Mouse (Mus musculus) hindbrain, embryonic 14.5 days (tissue): ENCODE results near the gene Eprs. TPM values are rescaled to one million over a fixed set of nuclear protein-coding genes. Genes with fewer than 3 reads are reported as not detected.

Experiments
- ATAC-seq: fragments of 200-750 bp; cut with Nextera tagmentation; 2 replicates; pipeline ENCODE4 v1.8.0; 2017; ENCODE audit warnings: moderate number of reproducible peaks, mild to moderate bottlenecking, moderate TSS enrichment, moderate library complexity; ENCODE audit not compliant: low FRiP score
- DNase-seq: peaks from one replicate; pipeline ENCODE4 v3.0.0-alpha.2; 2015; ENCODE audit warnings: low spot score
- H3K27ac ChIP-seq: fragments of 300-500 bp; sonication (generic); 2 replicates; pipeline ENCODE4 v1.5.1; 2014; ENCODE audit warnings: mild to moderate bottlenecking, moderate library complexity
- H3K27me3 ChIP-seq: fragments of 300-500 bp; sonication (generic); 2 replicates; pipeline ENCODE4 v1.6.1; 2014; ENCODE audit warnings: mild to moderate bottlenecking, low read length, mixed read lengths; ENCODE audit not compliant: control insufficient read depth, insufficient read depth
- H3K36me3 ChIP-seq: fragments of 300-500 bp; sonication (generic); replicated peaks from 2 replicates; pipeline ENCODE4 v1.6.1; 2014; ENCODE audit not compliant: control insufficient read depth, insufficient read depth
- H3K4me1 ChIP-seq: fragments of 300-500 bp; sonication (generic); replicated peaks from 2 replicates; pipeline ENCODE4 v1.6.1; 2014; ENCODE audit warnings: antibody characterized with exemption, low read length, mixed read lengths; ENCODE audit not compliant: control insufficient read depth, insufficient read depth
- H3K4me2 ChIP-seq: fragments of 300-500 bp; sonication (generic); replicated peaks from 2 replicates; pipeline ENCODE4 v1.6.1; 2014; ENCODE audit warnings: mild to moderate bottlenecking, moderate library complexity
- H3K4me3 ChIP-seq: fragments of 300-500 bp; sonication (generic); replicated peaks from 2 replicates; pipeline ENCODE4 v1.5.1; 2014; ENCODE audit warnings: mild to moderate bottlenecking, low read length
- H3K9ac ChIP-seq: fragments of 300-500 bp; sonication (generic); 2 replicates; pipeline ENCODE4 v1.6.1; 2014
- H3K9me3 ChIP-seq: fragments of 300-500 bp; sonication (generic); 2 replicates; pipeline ENCODE4 v1.6.1; 2016; ENCODE audit warnings: low read length; ENCODE audit not compliant: control insufficient read depth
- WGBS: fragments of 180-500 bp; shearing (Covaris S2); extraction: QIAGEN DNeasy Blood & Tissue Kit; methylation state at CpG from one replicate; pipeline ENCODE4 v1.1.7; 2014; 5-methylcytosine and 5-hydroxymethylcytosine counted together
- polyA plus RNA-seq: library from polyadenylated mRNA; unstranded; fragments of >200 nt; fragmentation: Nextera tagmentation; extraction: Ambion mirVana; gene quantifications from 2 replicates; pipeline ENCODE4 v1.2.1, GENCODE M21; 2014

The Eprs gene
- polyA plus RNA-seq, 1 experiment from 2014 or later, result 142 TPM

DNA sequence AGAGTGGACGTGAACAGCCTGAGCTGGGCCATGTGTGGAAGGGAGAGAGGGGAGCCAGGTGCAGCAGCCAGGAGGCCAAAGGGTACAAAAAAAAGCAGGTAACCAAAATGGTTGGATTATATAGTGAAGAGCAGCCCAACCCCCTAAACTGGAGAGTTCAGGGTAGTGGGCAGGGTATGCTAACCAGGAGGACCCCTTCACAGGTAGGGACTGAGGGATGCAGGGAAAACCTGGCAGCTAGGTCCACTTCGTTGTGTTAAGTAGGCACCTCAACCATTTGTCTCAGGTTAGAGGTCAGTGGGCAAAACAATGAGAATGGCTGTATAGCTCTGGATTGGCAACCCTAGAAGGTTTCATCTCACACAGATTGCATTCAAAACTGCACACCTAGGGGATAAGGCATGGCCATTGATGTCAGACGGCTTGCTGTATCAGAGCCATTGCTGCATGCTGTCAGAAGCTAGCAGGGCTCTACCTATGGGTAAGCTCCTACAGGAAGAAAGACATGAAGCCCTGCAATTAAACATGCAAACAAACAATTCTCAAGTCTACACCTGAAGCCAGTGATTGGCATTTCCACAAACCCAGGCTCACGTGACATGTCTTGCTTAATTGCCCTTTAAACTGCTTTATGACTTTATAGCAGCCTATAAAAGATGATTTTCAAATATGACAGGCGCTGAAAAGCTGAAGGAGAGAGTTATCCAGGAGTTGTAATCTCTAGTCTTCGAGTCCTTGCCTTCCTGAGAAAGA lies 68.6 kb downstream of the Eprs start:
- H3K9ac ChIP-seq, result no peak overlapping the region
- H3K4me2 ChIP-seq, result no peak overlapping the region
- no peaks in the 10 kb centered on the region for H3K9me3 ChIP-seq
- H3K27ac ChIP-seq, result no peak overlapping the region
- H3K4me3 ChIP-seq, result no peak overlapping the region
- DNase-seq, result no peak
- WGBS, result 83% methylated on average over 6 of the region's 6 CpGs
- H3K4me1 ChIP-seq, result no peaks in the 10 kb centered on the region
- peaks cover 38% of the 10 kb centered on the region for H3K36me3 ChIP-seq
- H3K27me3 ChIP-seq, result no peaks in the 10 kb centered on the region
- ATAC-seq, result no peak

- Histone ChIP-seq H3K36me3 (peaks cover 33% of the 10 kb centered on the region), H3K4me3 (no peak overlapping the region), H3K4me1 (peaks cover 2% of the 10 kb centered on the region; the same call in 1 of the 2 replicates), H3K4me2 (no peak overlapping the region), H3K27ac (no peak overlapping the region), H3K9me3 (no peaks in the 10 kb centered on the region), H3K9ac (no peak overlapping the region), H3K27me3 (no peaks in the 10 kb centered on the region)
- DNase-seq (no peak), ATAC-seq (no peak)
- WGBS, result 87% methylated on average over 13 of the region's 13 CpGs
Observed at GRCm38 (mm10) chr1:185431998-185432317, 69.1 kb downstream of the Eprs start.

DNA sequence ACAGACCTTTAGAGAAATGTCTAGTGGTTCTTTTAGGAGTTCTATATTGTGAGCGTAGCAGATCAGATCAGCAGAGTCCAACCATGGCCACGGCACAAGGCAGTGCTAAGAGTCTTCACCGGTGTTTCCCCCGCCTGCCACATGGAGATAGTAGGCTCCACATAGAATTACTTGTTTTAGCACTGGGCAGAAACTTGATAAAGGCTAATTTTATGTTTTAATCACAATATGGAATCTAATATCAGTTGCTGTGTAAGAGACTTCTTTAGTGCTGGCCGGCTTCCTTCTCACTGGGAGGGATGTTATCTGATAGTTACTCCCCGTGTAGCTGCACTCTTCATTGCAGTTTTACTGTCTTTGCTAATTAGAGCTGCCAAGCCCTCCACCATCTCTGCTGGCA lies 70.3 kb downstream of the Eprs start:
- Histone ChIP-seq H3K27ac (no peak overlapping the region), H3K4me1 (peaks cover 7% of the 10 kb centered on the region; the same call in 1 of the 2 replicates), H3K9me3 (no peaks in the 10 kb centered on the region), H3K4me3 (no peak overlapping the region), H3K9ac (no peak overlapping the region), H3K4me2 (no peak overlapping the region), H3K36me3 (peaks cover 21% of the 10 kb centered on the region), H3K27me3 (no peaks in the 10 kb centered on the region)
- DNase-seq (no peak), ATAC-seq (no peak)
- 87% methylated on average over 6 of the region's 6 CpGs for WGBS

- peaks cover 16% of the 10 kb centered on the region; the same call in 1 of the 2 replicates for H3K4me1 ChIP-seq
- H3K9me3 ChIP-seq, result no peaks in the 10 kb centered on the region
- no peak overlapping the region for H3K9ac ChIP-seq
- WGBS, result 55% methylated on average over 9 of the region's 9 CpGs
- ATAC-seq (peak; percentile 60; the same call in 1 of the 2 replicates), DNase-seq (peak; percentile 77)
- no peak overlapping the region for H3K4me3 ChIP-seq
- no peaks in the 10 kb centered on the region for H3K27me3 ChIP-seq
- no peak overlapping the region for H3K4me2 ChIP-seq
- H3K27ac ChIP-seq, result peak overlapping the region; percentile 69
- H3K36me3 ChIP-seq, result no peaks in the 10 kb centered on the region
Observed at GRCm38 (mm10) chr1:185438841-185439580, 76.2 kb downstream of the Eprs start.

DNA sequence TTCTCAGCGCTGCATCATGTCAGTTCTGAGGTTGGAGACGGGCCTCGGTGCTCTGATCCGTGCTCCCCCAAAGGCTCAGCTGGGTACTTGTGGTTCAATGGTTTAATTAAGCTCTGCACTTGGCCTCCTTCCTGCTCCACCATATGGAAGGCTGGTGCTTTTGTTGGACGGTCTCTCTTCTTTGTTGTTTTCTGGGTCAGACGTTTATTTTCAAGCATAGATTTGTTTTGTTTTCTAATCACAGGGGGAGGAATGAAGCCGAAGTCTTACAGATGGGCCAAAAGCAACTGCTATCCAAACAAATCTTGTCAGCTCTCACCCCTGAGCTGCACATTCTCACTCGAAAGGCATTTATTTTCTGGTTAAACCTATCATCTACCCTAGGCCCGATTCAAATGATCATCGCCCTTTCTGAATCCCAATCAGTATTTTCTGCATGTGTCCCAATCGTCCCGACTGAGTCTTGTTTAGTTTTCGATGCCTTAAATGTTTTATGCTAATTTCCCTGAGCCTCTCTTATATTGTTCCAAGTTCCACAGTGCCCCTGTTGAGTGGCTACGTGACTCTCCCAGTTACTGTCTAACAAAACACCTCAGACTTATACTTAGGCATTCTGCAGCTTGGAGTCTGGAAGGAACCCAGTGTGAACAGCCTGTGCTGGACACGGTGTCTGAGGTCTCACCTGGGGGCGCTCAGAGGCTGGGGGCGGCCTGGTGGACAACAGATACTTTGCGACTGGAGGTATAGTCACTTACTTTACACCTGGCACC lies 79.0 kb downstream of the Eprs start:
- H3K4me3 ChIP-seq, result no peak overlapping the region
- no peak overlapping the region for H3K4me2 ChIP-seq
- H3K27ac ChIP-seq, result peak overlapping the region; percentile 60
- H3K27me3 ChIP-seq, result no peaks in the 10 kb centered on the region
- 48% methylated on average over 18 of the region's 18 CpGs for WGBS
- peaks cover 15% of the 10 kb centered on the region; the same call in 1 of the 2 replicates for H3K4me1 ChIP-seq
- H3K36me3 ChIP-seq, result no peaks in the 10 kb centered on the region
- no peak overlapping the region for H3K9ac ChIP-seq
- DNase-seq, result peak; percentile 61
- peak; percentile 78 for ATAC-seq
- no peaks in the 10 kb centered on the region for H3K9me3 ChIP-seq

DNA sequence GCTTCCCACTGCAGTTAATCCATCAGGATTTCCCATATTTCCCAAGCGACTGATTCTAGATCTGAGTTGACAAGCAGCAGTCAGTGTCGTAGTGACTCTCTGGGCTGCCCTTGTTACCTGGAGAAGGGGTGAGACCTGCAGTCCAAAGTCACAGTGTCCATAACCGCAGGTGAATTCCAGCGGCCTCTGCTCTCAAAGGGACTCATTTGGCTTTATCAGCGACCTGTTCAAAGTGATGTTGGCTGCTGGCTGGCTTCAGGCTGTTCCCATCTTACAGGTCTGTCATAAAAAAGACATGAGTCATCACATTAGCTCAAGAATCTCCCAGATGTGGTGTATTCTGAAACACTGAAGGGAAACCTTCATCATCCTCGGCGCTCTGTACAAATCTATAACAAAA lies 86.1 kb downstream of the Eprs start:
- Histone ChIP-seq H3K4me3 (no peak overlapping the region), H3K9ac (no peak overlapping the region), H3K9me3 (no peaks in the 10 kb centered on the region), H3K27me3 (0 out of 2 replicates have a peak, but pooled peaks cover 2% of the 10 kb centered on the region), H3K4me2 (no peak overlapping the region), H3K4me1 (no peaks in the 10 kb centered on the region), H3K27ac (no peak overlapping the region), H3K36me3 (no peaks in the 10 kb centered on the region)
- 93% methylated on average over 7 of the region's 7 CpGs for WGBS
- no peak for ATAC-seq
- no peak for DNase-seq

DNA sequence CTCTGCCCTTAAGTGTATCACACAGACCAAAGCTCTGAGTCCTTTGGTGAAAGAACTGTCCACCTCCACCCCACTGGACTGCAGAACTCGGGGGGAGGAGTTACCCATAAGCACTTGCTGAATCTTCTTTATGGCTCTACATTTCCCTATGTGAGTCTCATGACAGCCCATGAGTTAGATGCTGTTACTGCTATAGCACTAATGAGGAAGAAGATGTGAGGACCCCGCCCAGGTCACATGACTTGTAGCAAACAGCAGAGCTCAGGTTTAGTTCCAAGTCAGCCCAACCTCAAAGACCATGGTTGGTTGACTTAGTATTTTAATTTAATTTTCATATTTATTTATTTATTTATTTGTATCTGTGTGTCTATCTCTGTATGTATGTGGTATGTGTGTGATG lies 86.9 kb downstream of the Eprs start:
- no peak overlapping the region for H3K4me2 ChIP-seq
- 85% methylated on average over 2 of the region's 2 CpGs for WGBS
- ATAC-seq, result no peak
- no peak overlapping the region for H3K4me3 ChIP-seq
- DNase-seq, result no peak
- H3K9me3 ChIP-seq, result no peaks in the 10 kb centered on the region
- 0 out of 2 replicates have a peak, but pooled peaks cover 6% of the 10 kb centered on the region for H3K4me1 ChIP-seq
- H3K27me3 ChIP-seq, result 0 out of 2 replicates have a peak, but pooled peaks cover 6% of the 10 kb centered on the region
- no peak overlapping the region for H3K9ac ChIP-seq
- H3K36me3 ChIP-seq, result no peaks in the 10 kb centered on the region
- H3K27ac ChIP-seq, result no peak overlapping the region

DNA sequence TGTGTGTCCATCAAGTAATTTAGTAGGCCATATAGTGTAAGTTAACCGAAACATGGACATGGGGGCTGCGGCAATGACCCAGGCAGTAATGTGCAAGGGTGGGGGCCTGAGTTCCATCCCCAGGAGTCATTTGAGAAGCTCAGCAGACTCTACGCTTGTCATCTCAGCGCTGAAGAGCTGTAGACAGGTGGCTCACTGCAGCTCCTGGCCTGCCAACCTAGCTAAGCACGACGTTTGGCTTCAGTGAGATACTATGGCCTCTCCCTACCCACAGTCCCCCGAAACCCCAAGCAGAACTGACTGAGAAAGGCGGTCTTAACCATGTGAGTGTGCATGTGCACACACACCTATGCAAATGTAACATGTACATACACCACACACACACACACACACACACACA lies 88.2 kb downstream of the Eprs start:
- Histone ChIP-seq H3K4me1 (0 out of 2 replicates have a peak, but pooled peaks cover 12% of the 10 kb centered on the region), H3K4me2 (no peak overlapping the region), H3K4me3 (no peak overlapping the region), H3K27me3 (peaks cover 10% of the 10 kb centered on the region; the same call in 1 of the 2 replicates), H3K9me3 (no peaks in the 10 kb centered on the region), H3K27ac (no peak overlapping the region), H3K36me3 (no peaks in the 10 kb centered on the region), H3K9ac (no peak overlapping the region)
- DNase-seq (no peak), ATAC-seq (no peak)
- WGBS, result 90% methylated on average over 8 of the region's 8 CpGs

DNA sequence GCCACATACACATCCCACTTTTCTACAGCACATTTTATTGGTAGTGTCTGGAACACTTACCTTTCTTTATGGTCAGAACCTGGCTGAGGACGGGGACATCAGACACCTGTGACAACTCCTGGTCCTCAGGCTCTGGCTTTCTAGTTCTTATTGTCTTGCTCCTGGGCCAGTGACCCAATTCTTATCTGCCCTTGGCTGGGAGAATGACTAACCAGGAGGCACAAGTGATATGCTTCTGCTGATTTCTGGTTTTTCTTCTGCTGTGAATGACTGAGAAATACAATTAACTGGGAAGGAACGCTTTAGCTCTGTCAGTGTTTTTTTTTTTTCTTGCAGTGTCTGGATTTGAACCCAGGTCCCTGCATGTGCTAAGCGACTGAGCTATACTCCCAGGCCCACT lies 88.7 kb downstream of the Eprs start:
- peaks cover 14% of the 10 kb centered on the region; the same call in 1 of the 2 replicates for H3K27me3 ChIP-seq
- no peaks in the 10 kb centered on the region for H3K36me3 ChIP-seq
- ATAC-seq (no peak), DNase-seq (no peak)
- H3K4me2 ChIP-seq, result no peak overlapping the region
- H3K4me3 ChIP-seq, result no peak overlapping the region
- H3K4me1 ChIP-seq, result 0 out of 2 replicates have a peak, but pooled peaks cover 13% of the 10 kb centered on the region
- H3K9ac ChIP-seq, result no peak overlapping the region
- H3K27ac ChIP-seq, result no peak overlapping the region
- WGBS, result 98% methylated on average over 3 of the region's 3 CpGs
- no peaks in the 10 kb centered on the region for H3K9me3 ChIP-seq
